Mouse (Mus musculus): Measurements from ENCODE around the gene Ildr1. TPM values are rescaled to one million over a fixed set of nuclear protein-coding genes. Genes with fewer than 3 reads are reported as not detected.

The Ildr1 gene
- polyA plus RNA-seq, 1 experiment from 2014 or later, result 0.19 TPM

DNA sequence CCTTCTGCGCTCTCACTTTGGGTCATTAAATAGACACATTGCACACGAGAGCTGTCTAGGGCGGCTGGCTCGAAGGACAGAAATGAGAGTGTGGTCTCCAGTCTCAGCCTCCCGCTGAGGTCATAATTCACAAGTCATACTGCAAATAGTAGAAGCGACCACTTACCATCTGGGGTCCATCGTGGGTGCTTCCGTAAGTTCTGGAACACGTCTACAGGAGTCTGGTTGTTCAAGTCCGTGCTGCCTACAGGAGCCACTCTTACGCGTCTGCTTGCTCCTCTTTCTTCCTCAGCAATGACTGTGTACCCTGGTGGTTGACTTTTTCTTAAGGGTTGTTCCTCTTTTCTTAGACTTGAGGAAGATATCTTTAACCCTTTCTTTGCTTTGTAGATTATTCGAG, 28.0 kb upstream of the Ildr1 start, which contains the start of gene Cd86:
TSS of gene Cd86 (minus strand) at position 300 of the 400 bp plus-strand sequence.
- no peak for ATAC-seq
- Histone ChIP-seq H3K27me3 (replicated peaks; ENCODE audit: control insufficient read depth, insufficient read depth, low read length) (no peaks in the 10 kb centered on the region), H3K9me3 (ENCODE audit: control insufficient read depth, low read length) (no peaks in the 10 kb centered on the region), H3K36me3 (ENCODE audit: control insufficient read depth, insufficient read depth) (no peaks in the 10 kb centered on the region), H3K4me2 (ENCODE audit: low read length) (no peak within 1 kb of the TSS), H3K9ac (replicated peaks; ENCODE audit: low read depth, low read length) (no peak within 1 kb of the TSS), H3K4me3 (replicated peaks; ENCODE audit: low read length) (no peak within 1 kb of the TSS), H3K27ac (ENCODE audit: low read length) (no peak within 1 kb of the TSS), H3K4me1 (replicated peaks; ENCODE audit: control insufficient read depth, insufficient read depth, low read length) (no peaks in the 10 kb centered on the region)
- WGBS, result 93% methylated on average over 13 of the region's 13 CpGs

GRCm38 (mm10) chr16:36666448-36667017, 27.2 kb upstream of the Ildr1 start:
- Histone ChIP-seq H3K4me2 (ENCODE audit: low read length) (no peak overlapping the region), H3K4me1 (replicated peaks; ENCODE audit: control insufficient read depth, insufficient read depth, low read length) (no peaks in the 10 kb centered on the region), H3K9ac (replicated peaks; ENCODE audit: low read depth, low read length) (no peak overlapping the region), H3K4me3 (replicated peaks; ENCODE audit: low read length) (no peak overlapping the region), H3K27ac (ENCODE audit: low read length) (no peak overlapping the region), H3K9me3 (ENCODE audit: control insufficient read depth, low read length) (no peaks in the 10 kb centered on the region), H3K27me3 (replicated peaks; ENCODE audit: control insufficient read depth, insufficient read depth, low read length) (no peaks in the 10 kb centered on the region), H3K36me3 (ENCODE audit: control insufficient read depth, insufficient read depth) (no peaks in the 10 kb centered on the region)
- 96% methylated on average over 10 of the region's 10 CpGs for WGBS
- ATAC-seq, result no peak

DNA sequence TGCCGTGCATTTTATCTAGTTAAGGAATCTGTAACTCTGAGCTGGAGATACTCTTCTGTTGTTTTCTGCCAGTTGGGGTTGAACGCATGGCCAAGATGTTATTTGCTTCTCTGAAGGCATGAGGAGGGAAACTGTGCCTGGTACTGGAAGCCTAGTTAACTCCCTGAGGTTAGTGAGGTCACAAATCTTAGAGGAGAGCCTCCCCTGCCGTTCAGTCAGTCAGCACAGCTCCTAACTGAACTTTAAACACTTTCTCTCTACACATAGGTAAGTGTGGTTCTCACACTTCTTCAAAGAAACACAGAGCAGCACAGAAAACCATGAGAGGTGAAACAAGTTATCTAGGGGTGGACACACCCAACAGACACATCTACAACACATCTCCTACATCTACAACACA, 23.2 kb upstream of the Ildr1 start:
- ATAC-seq, result no peak
- H3K9me3 ChIP-seq (ENCODE audit: control insufficient read depth, low read length), result no peaks in the 10 kb centered on the region
- H3K27me3 ChIP-seq (replicated peaks; ENCODE audit: control insufficient read depth, insufficient read depth, low read length), result no peaks in the 10 kb centered on the region
- 86% methylated on average over 3 of the region's 3 CpGs for WGBS
- H3K27ac ChIP-seq (ENCODE audit: low read length), result no peak overlapping the region
- H3K4me3 ChIP-seq (replicated peaks; ENCODE audit: low read length), result no peak overlapping the region
- no peak overlapping the region for H3K9ac ChIP-seq (replicated peaks; ENCODE audit: low read depth, low read length)
- H3K4me2 ChIP-seq (ENCODE audit: low read length), result no peak overlapping the region
- H3K36me3 ChIP-seq (ENCODE audit: control insufficient read depth, insufficient read depth), result no peaks in the 10 kb centered on the region
- H3K4me1 ChIP-seq (replicated peaks; ENCODE audit: control insufficient read depth, insufficient read depth, low read length), result no peaks in the 10 kb centered on the region

DNA sequence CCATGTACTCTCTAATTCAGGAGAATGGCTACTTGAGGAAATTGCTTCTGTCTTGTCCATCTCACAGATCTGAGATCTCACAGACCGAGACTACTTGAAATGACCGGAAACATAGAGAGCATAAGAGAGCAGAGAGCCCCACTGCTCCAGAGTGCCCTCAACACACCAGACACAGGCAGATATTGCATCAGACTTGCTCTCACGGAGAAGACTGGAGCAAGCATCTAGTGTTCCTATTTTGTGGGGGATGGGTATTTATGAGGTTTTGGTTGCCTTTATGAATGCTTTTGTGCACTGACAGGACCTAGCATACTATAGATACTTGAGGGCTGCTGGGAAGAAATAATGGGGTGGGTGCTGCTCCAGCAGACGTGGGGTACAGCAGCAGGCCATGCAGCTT, 20.6 kb upstream of the Ildr1 start:
- H3K4me1 ChIP-seq (replicated peaks; ENCODE audit: control insufficient read depth, insufficient read depth, low read length), result no peaks in the 10 kb centered on the region
- no peak for ATAC-seq
- H3K27ac ChIP-seq (ENCODE audit: low read length), result no peak overlapping the region
- no peaks in the 10 kb centered on the region for H3K36me3 ChIP-seq (ENCODE audit: control insufficient read depth, insufficient read depth)
- no peaks in the 10 kb centered on the region for H3K9me3 ChIP-seq (ENCODE audit: control insufficient read depth, low read length)
- no peaks in the 10 kb centered on the region for H3K27me3 ChIP-seq (replicated peaks; ENCODE audit: control insufficient read depth, insufficient read depth, low read length)
- 81% methylated on average over 4 of the region's 4 CpGs for WGBS
- H3K4me2 ChIP-seq (ENCODE audit: low read length), result no peak overlapping the region
- H3K9ac ChIP-seq (replicated peaks; ENCODE audit: low read depth, low read length), result no peak overlapping the region
- H3K4me3 ChIP-seq (replicated peaks; ENCODE audit: low read length), result no peak overlapping the region

DNA sequence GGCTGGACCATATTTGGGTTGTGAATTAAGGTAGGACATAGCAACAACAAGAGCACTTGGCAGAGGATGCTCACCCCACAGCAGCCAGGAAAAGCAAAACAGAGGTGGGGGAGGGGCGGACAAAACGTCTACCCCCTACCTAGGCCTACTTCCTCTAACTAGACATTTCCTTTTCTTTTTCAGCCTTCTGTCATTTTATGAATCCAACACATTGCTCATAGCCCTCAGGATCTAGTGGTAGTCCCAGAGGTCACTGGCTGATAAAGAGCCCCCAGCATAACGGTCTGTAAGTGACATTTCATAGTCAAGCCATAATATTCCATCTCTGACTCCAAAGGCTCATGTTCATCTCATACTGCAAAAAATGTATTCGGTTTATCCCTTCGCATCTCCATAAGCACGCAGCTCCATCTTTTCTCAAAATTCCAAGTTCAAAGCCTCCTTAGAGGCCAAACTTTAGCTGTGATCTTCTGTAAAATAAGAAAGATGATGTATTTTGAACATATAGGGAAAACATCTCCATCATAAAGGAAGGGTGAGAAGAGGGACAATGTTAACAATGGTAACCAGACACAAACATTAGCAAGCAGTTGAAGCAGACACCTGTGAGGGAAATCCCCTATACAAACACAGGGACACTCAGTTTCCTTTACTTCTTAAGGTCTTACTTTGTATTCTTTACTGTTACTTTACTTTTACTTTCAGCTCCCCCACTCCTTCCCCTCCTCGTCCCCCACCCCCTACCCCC, 19.1 kb upstream of the Ildr1 start:
- no peaks in the 10 kb centered on the region for H3K27me3 ChIP-seq (replicated peaks; ENCODE audit: control insufficient read depth, insufficient read depth, low read length)
- no peak overlapping the region for H3K4me3 ChIP-seq (replicated peaks; ENCODE audit: low read length)
- 78% methylated on average over 7 of the region's 7 CpGs for WGBS
- H3K9ac ChIP-seq (replicated peaks; ENCODE audit: low read depth, low read length), result no peak overlapping the region
- no peak overlapping the region for H3K27ac ChIP-seq (ENCODE audit: low read length)
- H3K36me3 ChIP-seq (ENCODE audit: control insufficient read depth, insufficient read depth), result no peaks in the 10 kb centered on the region
- H3K4me1 ChIP-seq (replicated peaks; ENCODE audit: control insufficient read depth, insufficient read depth, low read length), result no peaks in the 10 kb centered on the region
- no peak for ATAC-seq
- H3K4me2 ChIP-seq (ENCODE audit: low read length), result no peak overlapping the region
- no peaks in the 10 kb centered on the region for H3K9me3 ChIP-seq (ENCODE audit: control insufficient read depth, low read length)

DNA sequence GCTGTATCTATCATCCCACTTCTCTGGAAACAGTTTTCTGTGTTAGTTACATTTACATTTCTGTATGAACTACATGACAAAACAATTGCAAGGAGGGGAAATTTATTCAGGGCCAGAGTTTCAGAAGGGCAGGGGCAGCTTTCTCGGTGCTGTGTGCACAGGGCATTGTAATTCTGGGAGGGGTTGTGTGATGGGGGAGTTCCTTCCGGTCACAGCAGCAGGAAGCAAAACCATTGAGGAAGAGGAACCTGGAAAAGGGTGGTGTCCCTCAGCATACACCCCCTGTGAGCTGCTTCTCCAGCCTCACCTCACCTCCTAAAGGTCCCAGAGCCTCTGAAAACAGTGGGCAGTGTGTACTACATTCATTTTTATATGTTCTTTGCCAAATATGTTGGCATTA, 18.5 kb upstream of the Ildr1 start:
- WGBS, result 46% methylated on average over 2 of the region's 2 CpGs
- Histone ChIP-seq H3K4me3 (replicated peaks; ENCODE audit: low read length) (no peak overlapping the region), H3K4me2 (ENCODE audit: low read length) (no peak overlapping the region), H3K36me3 (ENCODE audit: control insufficient read depth, insufficient read depth) (no peaks in the 10 kb centered on the region), H3K27me3 (replicated peaks; ENCODE audit: control insufficient read depth, insufficient read depth, low read length) (no peaks in the 10 kb centered on the region), H3K9ac (replicated peaks; ENCODE audit: low read depth, low read length) (no peak overlapping the region), H3K27ac (ENCODE audit: low read length) (no peak overlapping the region), H3K4me1 (replicated peaks; ENCODE audit: control insufficient read depth, insufficient read depth, low read length) (no peaks in the 10 kb centered on the region), H3K9me3 (ENCODE audit: control insufficient read depth, low read length) (no peaks in the 10 kb centered on the region)
- ATAC-seq, result no peak

DNA sequence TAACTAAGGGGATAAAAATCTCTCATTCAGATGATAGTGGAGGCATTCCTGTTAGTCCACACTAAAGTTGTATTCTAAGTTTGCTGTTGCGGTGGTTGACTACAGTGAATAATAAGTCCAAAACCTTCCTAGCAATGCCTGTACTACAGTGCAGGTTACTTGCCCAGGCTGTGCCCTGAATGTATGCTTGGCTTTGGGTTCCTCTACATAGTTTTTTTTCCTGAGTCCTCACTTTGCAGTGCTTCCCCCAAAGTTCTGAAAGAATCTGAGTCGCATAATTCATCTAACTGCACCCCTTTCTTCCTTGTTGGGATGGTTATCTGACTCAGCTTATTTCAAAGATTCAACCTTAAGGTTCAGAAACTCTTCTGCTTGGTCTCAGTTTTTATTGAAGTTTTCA, 17.9 kb upstream of the Ildr1 start:
- Histone ChIP-seq H3K27ac (ENCODE audit: low read length) (no peak overlapping the region), H3K4me1 (replicated peaks; ENCODE audit: control insufficient read depth, insufficient read depth, low read length) (no peaks in the 10 kb centered on the region), H3K9me3 (ENCODE audit: control insufficient read depth, low read length) (no peaks in the 10 kb centered on the region), H3K9ac (replicated peaks; ENCODE audit: low read depth, low read length) (no peak overlapping the region), H3K36me3 (ENCODE audit: control insufficient read depth, insufficient read depth) (no peaks in the 10 kb centered on the region), H3K27me3 (replicated peaks; ENCODE audit: control insufficient read depth, insufficient read depth, low read length) (no peaks in the 10 kb centered on the region), H3K4me2 (ENCODE audit: low read length) (no peak overlapping the region), H3K4me3 (replicated peaks; ENCODE audit: low read length) (no peak overlapping the region)
- WGBS, result 96% methylated on average over 2 of the region's 2 CpGs
- no peak for ATAC-seq

- no peak overlapping the region for H3K4me3 ChIP-seq (replicated peaks; ENCODE audit: low read length)
- no peak overlapping the region for H3K4me2 ChIP-seq (ENCODE audit: low read length)
- 90% methylated on average over 3 of the region's 3 CpGs for WGBS
- H3K4me1 ChIP-seq (replicated peaks; ENCODE audit: control insufficient read depth, insufficient read depth, low read length), result no peaks in the 10 kb centered on the region
- no peaks in the 10 kb centered on the region for H3K27me3 ChIP-seq (replicated peaks; ENCODE audit: control insufficient read depth, insufficient read depth, low read length)
- H3K36me3 ChIP-seq (ENCODE audit: control insufficient read depth, insufficient read depth), result no peaks in the 10 kb centered on the region
- H3K9ac ChIP-seq (replicated peaks; ENCODE audit: low read depth, low read length), result no peak overlapping the region
- no peak for ATAC-seq
- H3K9me3 ChIP-seq (ENCODE audit: control insufficient read depth, low read length), result no peaks in the 10 kb centered on the region
- no peak overlapping the region for H3K27ac ChIP-seq (ENCODE audit: low read length)
These were observed 11.9 kb upstream of the Ildr1 start for GRCm38 (mm10) chr16:36681829-36682228.

- Histone ChIP-seq H3K36me3 (ENCODE audit: control insufficient read depth, insufficient read depth) (no peaks in the 10 kb centered on the region), H3K4me1 (replicated peaks; ENCODE audit: control insufficient read depth, insufficient read depth, low read length) (no peaks in the 10 kb centered on the region), H3K27me3 (replicated peaks; ENCODE audit: control insufficient read depth, insufficient read depth, low read length) (no peaks in the 10 kb centered on the region), H3K27ac (ENCODE audit: low read length) (no peak overlapping the region), H3K9ac (replicated peaks; ENCODE audit: low read depth, low read length) (no peak overlapping the region), H3K4me3 (replicated peaks; ENCODE audit: low read length) (no peak overlapping the region), H3K4me2 (ENCODE audit: low read length) (no peak overlapping the region), H3K9me3 (ENCODE audit: control insufficient read depth, low read length) (no peaks in the 10 kb centered on the region)
- no peak for ATAC-seq
- WGBS, result 71% methylated on average over 6 of the region's 6 CpGs
These were observed 9.4 kb upstream of the Ildr1 start for GRCm38 (mm10) chr16:36684325-36684918.
